Mouse (Mus musculus): ENCODE measurements at regions not wholly inside any gene's neighbourhood (a gene's known extent, or its start where the extent isn't known, plus 50 kb on each side); places are given as distances from the start of the nearest gene placed in this dataset.

DNA sequence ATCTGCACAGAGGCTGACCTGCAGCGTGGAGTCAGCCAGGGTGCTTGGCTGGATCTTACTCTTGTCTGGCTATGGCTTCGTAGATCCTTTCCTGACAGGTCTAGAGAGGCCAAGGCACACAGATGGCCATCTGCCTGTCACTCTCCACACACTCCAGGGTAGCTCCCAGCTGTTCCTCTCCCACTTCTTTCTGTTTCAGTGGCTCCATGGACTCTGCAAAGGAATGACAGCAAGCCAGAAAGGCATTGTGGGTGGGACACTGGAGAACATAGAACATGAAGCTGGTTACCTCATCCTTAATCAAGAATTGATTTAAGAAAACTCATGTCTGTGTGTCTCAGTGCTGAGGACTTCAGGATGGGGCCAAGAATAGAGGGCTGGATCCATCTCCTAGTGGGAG, 403.9 kb downstream of the Rps24 start:
- Histone ChIP-seq H3K4me1 (ENCODE audit: control insufficient read depth, insufficient read depth, low read length) (0 out of 2 replicates have a peak, but pooled peaks cover 3% of the 10 kb centered on the region), H3K9ac (replicated peaks; ENCODE audit: low read depth, low read length) (no peak overlapping the region), H3K4me3 (ENCODE audit: low read depth, low read length) (no peak overlapping the region), H3K4me2 (replicated peaks; ENCODE audit: low read depth, low read length) (no peak overlapping the region), H3K27ac (ENCODE audit: low read length) (no peak overlapping the region), H3K9me3 (ENCODE audit: control insufficient read depth, low read depth, low read length) (no peaks in the 10 kb centered on the region), H3K27me3 (ENCODE audit: control insufficient read depth, insufficient read depth, low read length) (no peaks in the 10 kb centered on the region), H3K36me3 (ENCODE audit: control insufficient read depth, insufficient read depth, low read length) (no peaks in the 10 kb centered on the region)
- 82% methylated on average over 2 of the region's 2 CpGs for WGBS
- no peak for ATAC-seq (ENCODE audit: insufficient number of reproducible peaks, insufficient read depth, low FRiP score, low read depth)

- Histone ChIP-seq H3K36me3 (ENCODE audit: control insufficient read depth, insufficient read depth, low read length) (no peaks in the 10 kb centered on the region), H3K4me1 (ENCODE audit: control insufficient read depth, insufficient read depth, low read length) (no peaks in the 10 kb centered on the region), H3K27me3 (ENCODE audit: control insufficient read depth, insufficient read depth, low read length) (no peaks in the 10 kb centered on the region), H3K9ac (replicated peaks; ENCODE audit: low read depth, low read length) (no peak overlapping the region), H3K4me3 (ENCODE audit: low read depth, low read length) (no peak overlapping the region), H3K27ac (ENCODE audit: low read length) (no peak overlapping the region), H3K9me3 (ENCODE audit: control insufficient read depth, low read depth, low read length) (no peaks in the 10 kb centered on the region), H3K4me2 (replicated peaks; ENCODE audit: low read depth, low read length) (no peak overlapping the region)
- 28% methylated on average over 1 of the region's 1 CpGs for WGBS
- ATAC-seq (ENCODE audit: insufficient number of reproducible peaks, insufficient read depth, low FRiP score, low read depth) = no peak
Observed at GRCm38 (mm10) chr14:24895196-24895595, 408.3 kb downstream of the Rps24 start.

GRCm38 (mm10) chr14:24896681-24897080, 409.8 kb downstream of the Rps24 start:
- Histone ChIP-seq H3K27me3 (ENCODE audit: control insufficient read depth, insufficient read depth, low read length) (no peaks in the 10 kb centered on the region), H3K9ac (replicated peaks; ENCODE audit: low read depth, low read length) (no peak overlapping the region), H3K4me2 (replicated peaks; ENCODE audit: low read depth, low read length) (no peak overlapping the region), H3K4me1 (ENCODE audit: control insufficient read depth, insufficient read depth, low read length) (peaks cover 8% of the 10 kb centered on the region; the same call in 1 of the 2 replicates), H3K9me3 (ENCODE audit: control insufficient read depth, low read depth, low read length) (no peaks in the 10 kb centered on the region), H3K36me3 (ENCODE audit: control insufficient read depth, insufficient read depth, low read length) (no peaks in the 10 kb centered on the region), H3K27ac (ENCODE audit: low read length) (no peak overlapping the region), H3K4me3 (ENCODE audit: low read depth, low read length) (no peak overlapping the region)
- ATAC-seq (ENCODE audit: insufficient number of reproducible peaks, insufficient read depth, low FRiP score, low read depth) = no peak
- WGBS = 89% methylated on average over 5 of the region's 5 CpGs

DNA sequence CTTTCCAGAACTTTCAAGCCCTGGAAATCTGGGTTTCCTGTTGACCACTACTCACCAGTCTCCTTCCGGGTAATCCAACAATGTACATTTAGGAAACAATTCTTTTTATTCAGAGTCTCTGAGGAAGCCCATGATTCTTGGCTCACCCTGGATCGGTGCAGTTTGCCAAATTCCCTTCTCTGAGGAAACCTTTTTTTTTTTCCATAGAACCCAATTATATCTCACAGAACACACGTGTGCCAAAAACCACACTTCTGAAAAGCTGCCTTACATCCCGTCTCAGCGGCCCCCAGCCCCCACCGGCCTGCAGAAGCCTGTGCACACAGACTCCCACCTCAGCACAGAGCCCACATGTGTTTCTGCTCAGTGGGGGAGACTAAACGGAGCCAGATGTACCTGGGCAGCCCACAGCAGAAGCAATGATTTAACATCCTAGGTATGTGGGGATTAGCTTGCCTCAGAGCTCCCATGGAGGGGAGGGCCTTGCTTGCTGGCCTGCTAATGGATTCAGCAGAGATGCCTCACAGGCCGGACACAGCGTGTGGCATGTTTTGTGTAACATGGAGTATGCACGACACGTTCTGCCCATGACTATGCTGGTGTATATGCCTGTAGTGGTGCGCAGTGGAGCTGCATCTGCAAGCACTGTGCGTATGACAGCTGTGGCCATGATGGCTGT, 413.7 kb downstream of the Rps24 start:
- Histone ChIP-seq H3K27ac (ENCODE audit: low read length) (peak overlapping the region; percentile 66), H3K4me2 (replicated peaks; ENCODE audit: low read depth, low read length) (no peak overlapping the region), H3K27me3 (ENCODE audit: control insufficient read depth, insufficient read depth, low read length) (no peaks in the 10 kb centered on the region), H3K4me3 (ENCODE audit: low read depth, low read length) (no peak overlapping the region), H3K36me3 (ENCODE audit: control insufficient read depth, insufficient read depth, low read length) (no peaks in the 10 kb centered on the region), H3K9ac (replicated peaks; ENCODE audit: low read depth, low read length) (no peak overlapping the region), H3K9me3 (ENCODE audit: control insufficient read depth, low read depth, low read length) (no peaks in the 10 kb centered on the region), H3K4me1 (ENCODE audit: control insufficient read depth, insufficient read depth, low read length) (peaks cover 9% of the 10 kb centered on the region; the same call in 1 of the 2 replicates)
- 50% methylated on average over 13 of the region's 13 CpGs for WGBS
- ATAC-seq (ENCODE audit: insufficient number of reproducible peaks, insufficient read depth, low FRiP score, low read depth) = peak; percentile 73; the same call in 1 of the 2 replicates

DNA sequence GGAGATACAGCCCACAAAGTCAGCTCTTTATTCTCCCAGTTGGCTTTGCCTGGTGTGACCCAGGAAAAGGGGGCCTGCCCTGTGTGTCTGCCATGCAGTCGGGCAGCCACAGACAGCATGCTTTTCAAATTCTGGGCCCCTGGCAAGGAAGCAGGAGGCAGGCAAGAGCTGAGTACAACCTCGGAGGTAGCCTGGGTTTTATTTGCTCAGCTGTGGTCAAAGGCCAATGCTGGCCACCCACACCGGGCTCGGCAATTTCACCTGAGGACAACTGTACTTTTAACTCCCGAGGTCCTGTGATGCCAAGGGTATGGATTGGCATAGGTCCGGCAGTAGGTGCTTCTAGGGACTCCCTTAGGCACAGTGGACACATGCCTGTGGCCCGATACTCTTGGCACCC, 414.8 kb downstream of the Rps24 start:
- no peak overlapping the region for H3K9ac ChIP-seq (replicated peaks; ENCODE audit: low read depth, low read length)
- ATAC-seq (ENCODE audit: insufficient number of reproducible peaks, insufficient read depth, low FRiP score, low read depth) = no peak
- no peaks in the 10 kb centered on the region for H3K27me3 ChIP-seq (ENCODE audit: control insufficient read depth, insufficient read depth, low read length)
- no peak overlapping the region for H3K4me3 ChIP-seq (ENCODE audit: low read depth, low read length)
- 69% methylated on average over 7 of the region's 7 CpGs for WGBS
- peaks cover 9% of the 10 kb centered on the region; the same call in 1 of the 2 replicates for H3K4me1 ChIP-seq (ENCODE audit: control insufficient read depth, insufficient read depth, low read length)
- no peaks in the 10 kb centered on the region for H3K9me3 ChIP-seq (ENCODE audit: control insufficient read depth, low read depth, low read length)
- no peak overlapping the region; the same call in 1 of the 2 replicates for H3K27ac ChIP-seq (ENCODE audit: low read length)
- no peak overlapping the region for H3K4me2 ChIP-seq (replicated peaks; ENCODE audit: low read depth, low read length)
- H3K36me3 ChIP-seq (ENCODE audit: control insufficient read depth, insufficient read depth, low read length) = no peaks in the 10 kb centered on the region

GRCm38 (mm10) chr14:24902870-24903269, 415.9 kb downstream of the Rps24 start:
- Histone ChIP-seq H3K4me3 (ENCODE audit: low read depth, low read length) (no peak overlapping the region), H3K27me3 (ENCODE audit: control insufficient read depth, insufficient read depth, low read length) (no peaks in the 10 kb centered on the region), H3K36me3 (ENCODE audit: control insufficient read depth, insufficient read depth, low read length) (no peaks in the 10 kb centered on the region), H3K9ac (replicated peaks; ENCODE audit: low read depth, low read length) (no peak overlapping the region), H3K27ac (ENCODE audit: low read length) (no peak overlapping the region), H3K4me1 (ENCODE audit: control insufficient read depth, insufficient read depth, low read length) (peaks cover 9% of the 10 kb centered on the region; the same call in 1 of the 2 replicates), H3K9me3 (ENCODE audit: control insufficient read depth, low read depth, low read length) (no peaks in the 10 kb centered on the region), H3K4me2 (replicated peaks; ENCODE audit: low read depth, low read length) (no peak overlapping the region)
- 13% methylated on average over 3 of the region's 4 CpGs for WGBS
- no peak for ATAC-seq (ENCODE audit: insufficient number of reproducible peaks, insufficient read depth, low FRiP score, low read depth)

DNA sequence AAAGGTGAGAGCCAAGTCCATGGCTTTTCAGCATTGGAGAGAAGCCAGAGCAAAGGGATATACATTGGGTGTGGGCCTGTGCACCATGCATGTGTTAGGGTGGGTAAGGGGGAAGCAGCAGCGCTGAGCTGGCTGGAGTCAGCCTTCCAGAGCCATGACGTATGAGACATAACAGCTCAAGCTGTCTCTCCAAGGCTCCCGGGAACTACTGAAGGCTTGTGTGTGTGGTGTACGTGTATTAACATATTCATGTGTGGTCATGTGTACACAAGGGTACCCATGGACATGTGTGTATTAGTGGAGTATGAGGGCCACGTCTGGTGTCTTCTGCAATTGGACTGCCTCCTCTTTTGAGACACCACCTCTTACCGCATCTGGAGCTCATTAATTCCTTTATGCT, 417.8 kb downstream of the Rps24 start:
- WGBS = 83% methylated on average over 6 of the region's 6 CpGs
- H3K27ac ChIP-seq (ENCODE audit: low read length) = no peak overlapping the region
- no peaks in the 10 kb centered on the region for H3K27me3 ChIP-seq (ENCODE audit: control insufficient read depth, insufficient read depth, low read length)
- ATAC-seq (ENCODE audit: insufficient number of reproducible peaks, insufficient read depth, low FRiP score, low read depth) = no peak
- H3K4me3 ChIP-seq (ENCODE audit: low read depth, low read length) = no peak overlapping the region
- H3K36me3 ChIP-seq (ENCODE audit: control insufficient read depth, insufficient read depth, low read length) = no peaks in the 10 kb centered on the region
- H3K4me1 ChIP-seq (ENCODE audit: control insufficient read depth, insufficient read depth, low read length) = peaks cover 9% of the 10 kb centered on the region; the same call in 1 of the 2 replicates
- H3K9ac ChIP-seq (replicated peaks; ENCODE audit: low read depth, low read length) = no peak overlapping the region
- no peaks in the 10 kb centered on the region for H3K9me3 ChIP-seq (ENCODE audit: control insufficient read depth, low read depth, low read length)
- H3K4me2 ChIP-seq (replicated peaks; ENCODE audit: low read depth, low read length) = no peak overlapping the region

GRCm38 (mm10) chr14:24906916-24907315, 420.0 kb downstream of the Rps24 start:
- Histone ChIP-seq H3K4me3 (ENCODE audit: low read depth, low read length) (no peak overlapping the region), H3K36me3 (ENCODE audit: control insufficient read depth, insufficient read depth, low read length) (no peaks in the 10 kb centered on the region), H3K27ac (ENCODE audit: low read length) (no peak overlapping the region), H3K4me2 (replicated peaks; ENCODE audit: low read depth, low read length) (no peak overlapping the region), H3K9ac (replicated peaks; ENCODE audit: low read depth, low read length) (no peak overlapping the region), H3K4me1 (ENCODE audit: control insufficient read depth, insufficient read depth, low read length) (no peaks in the 10 kb centered on the region), H3K9me3 (ENCODE audit: control insufficient read depth, low read depth, low read length) (no peaks in the 10 kb centered on the region), H3K27me3 (ENCODE audit: control insufficient read depth, insufficient read depth, low read length) (no peaks in the 10 kb centered on the region)
- ATAC-seq (ENCODE audit: insufficient number of reproducible peaks, insufficient read depth, low FRiP score, low read depth) = no peak
- WGBS = 70% methylated on average over 7 of the region's 7 CpGs

- H3K27ac ChIP-seq (ENCODE audit: low read length) = no peak overlapping the region
- H3K27me3 ChIP-seq (ENCODE audit: control insufficient read depth, insufficient read depth, low read length) = no peaks in the 10 kb centered on the region
- no peak for ATAC-seq (ENCODE audit: insufficient number of reproducible peaks, insufficient read depth, low FRiP score, low read depth)
- H3K36me3 ChIP-seq (ENCODE audit: control insufficient read depth, insufficient read depth, low read length) = no peaks in the 10 kb centered on the region
- no peaks in the 10 kb centered on the region for H3K4me1 ChIP-seq (ENCODE audit: control insufficient read depth, insufficient read depth, low read length)
- no peak overlapping the region for H3K4me3 ChIP-seq (ENCODE audit: low read depth, low read length)
- H3K4me2 ChIP-seq (replicated peaks; ENCODE audit: low read depth, low read length) = no peak overlapping the region
- H3K9ac ChIP-seq (replicated peaks; ENCODE audit: low read depth, low read length) = no peak overlapping the region
- WGBS = 89% methylated on average over 4 of the region's 4 CpGs
- no peaks in the 10 kb centered on the region for H3K9me3 ChIP-seq (ENCODE audit: control insufficient read depth, low read depth, low read length)
Observed at GRCm38 (mm10) chr14:24908377-24908776, 421.5 kb downstream of the Rps24 start.
